Mouse (Mus musculus) cerebellum, adult 9-11 months (tissue): ENCODE results near the gene Mdga1.
"Not testable (repeated sequence)": the region's sequence is repeated elsewhere in the genome, so short reads cannot be mapped to it uniquely, and the experiment has no call there.

Source experiments
- DNase-seq: peaks from one replicate; pipeline ENCODE4 v3.0.0; 2022

Gene Mdga1

DNA sequence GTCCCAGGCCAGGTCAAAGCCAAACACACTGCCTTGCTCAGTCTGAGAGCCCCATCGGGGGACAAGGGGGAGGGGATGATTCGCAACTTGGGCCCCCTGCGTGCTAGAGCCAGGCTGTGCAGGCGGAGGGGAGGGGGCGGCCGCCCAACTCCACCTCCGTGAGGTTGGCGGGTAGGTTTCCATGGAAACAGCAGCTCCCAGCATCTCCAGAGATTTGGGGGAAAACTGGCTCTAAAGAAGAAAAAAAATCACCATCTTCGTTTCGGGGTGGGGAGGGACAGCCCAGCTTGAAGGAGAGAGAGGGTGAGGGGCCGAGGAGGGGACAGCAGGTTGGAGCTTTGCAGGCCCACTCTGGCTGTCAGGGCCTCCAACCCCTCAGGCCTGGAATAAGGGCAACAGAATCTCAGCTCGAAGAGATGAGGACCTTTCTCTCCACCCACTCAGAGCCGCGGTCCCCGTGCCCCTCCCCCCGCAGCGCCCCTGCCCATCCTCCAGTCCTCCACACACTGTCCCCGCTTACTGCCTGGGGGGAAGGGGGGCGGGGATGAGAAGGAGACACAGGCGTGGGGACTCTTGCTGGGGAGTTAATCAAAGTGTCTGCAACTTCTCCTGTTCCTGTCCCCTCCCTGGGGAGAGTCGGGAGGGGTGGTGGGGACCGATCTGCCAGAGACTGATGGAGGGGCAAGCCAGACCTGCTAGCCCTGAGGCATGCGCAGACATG, 174.7 kb downstream of the Mdga1 start:
- no peak for DNase-seq

DNA sequence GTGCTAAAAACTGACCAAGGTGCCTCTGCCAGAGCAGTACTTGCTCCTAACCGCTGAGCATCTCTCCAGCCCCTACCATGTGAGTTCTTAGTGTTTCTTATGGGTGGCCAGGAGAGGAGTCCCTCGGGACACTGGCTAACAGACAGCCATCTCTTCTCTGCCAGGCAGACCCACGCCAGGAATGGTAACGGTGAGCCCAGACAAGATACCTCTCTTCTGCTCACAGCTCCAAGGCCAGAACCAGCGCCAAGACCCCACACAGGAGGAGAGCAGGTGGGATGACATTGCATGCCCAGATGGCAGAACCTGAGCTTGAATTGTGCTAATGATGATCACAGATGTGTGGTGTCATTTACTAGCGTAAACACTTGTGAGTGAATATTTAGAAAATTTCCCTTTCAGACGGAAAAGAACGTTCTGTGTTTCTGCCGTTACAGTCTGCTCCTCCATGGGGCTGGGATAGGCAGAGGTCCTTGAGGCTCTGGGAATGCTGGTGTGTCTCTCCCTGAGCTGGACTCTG, 178.3 kb downstream of the Mdga1 start:
- DNase-seq, result no peak

DNA sequence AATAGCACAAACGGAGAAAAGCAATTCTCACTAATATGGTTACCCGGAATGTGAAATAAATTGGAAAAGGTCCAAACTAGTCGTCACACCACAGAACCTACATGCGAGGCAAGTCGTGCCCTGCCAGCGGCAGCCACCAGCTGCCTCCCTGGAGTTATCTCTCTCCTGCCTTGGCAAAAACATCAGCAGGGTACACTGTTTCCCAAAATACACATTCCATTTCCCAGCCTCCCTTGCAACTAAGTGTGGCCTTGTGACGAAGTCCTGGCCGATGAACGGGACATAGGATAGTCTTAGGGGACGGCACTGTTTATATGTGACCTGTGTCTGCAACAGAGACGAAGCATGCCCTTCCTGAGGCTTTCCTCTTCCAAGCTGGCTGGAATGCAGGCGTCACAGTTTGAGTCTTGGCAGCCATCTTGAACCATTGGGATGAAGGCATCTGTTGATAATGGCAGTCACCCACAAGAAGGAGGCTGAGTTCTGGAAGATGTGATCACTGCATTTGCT, 179.6 kb downstream of the Mdga1 start:
- DNase-seq, result peak; percentile 77

DNA sequence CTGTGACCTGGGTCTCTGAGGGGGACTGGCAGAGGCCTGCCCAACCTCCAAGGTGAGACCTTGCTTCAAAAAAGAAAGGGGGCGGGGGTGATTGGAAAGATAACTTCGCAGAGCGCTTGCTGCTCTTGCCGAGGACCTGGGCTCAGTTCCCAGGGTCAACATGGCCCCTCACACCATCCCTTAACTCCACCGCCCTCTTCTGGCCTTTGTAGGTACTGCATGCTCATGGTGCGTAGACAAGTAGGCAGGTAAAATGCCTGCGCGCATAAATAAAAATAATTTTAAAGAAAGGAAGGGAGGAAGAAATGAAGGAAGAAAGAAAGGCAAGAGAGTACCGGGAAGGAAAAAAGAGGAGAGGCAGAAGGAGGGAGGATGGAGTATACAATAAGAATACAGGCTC, 180.2 kb downstream of the Mdga1 start:
- DNase-seq, result no peak

DNA sequence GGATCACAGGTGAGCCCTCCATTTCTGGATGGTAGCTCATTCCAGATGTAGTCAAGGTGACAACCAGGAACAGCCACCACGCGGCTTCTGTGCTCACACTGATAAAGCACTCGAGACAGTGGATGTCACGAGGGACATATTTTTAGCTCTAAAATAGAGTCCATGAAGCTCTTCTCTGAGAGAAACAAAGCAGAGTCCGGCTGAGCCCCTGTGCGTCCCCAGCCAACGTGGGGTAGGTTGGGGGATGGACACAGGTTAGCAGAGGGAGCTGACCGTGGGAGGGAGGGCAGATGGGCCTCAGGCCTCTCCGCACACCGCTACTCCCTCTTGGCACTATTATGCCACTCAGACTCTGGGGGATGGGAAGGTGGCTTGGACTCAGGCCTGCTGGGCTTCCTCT, 181.3 kb downstream of the Mdga1 start:
- no peak for DNase-seq

DNA sequence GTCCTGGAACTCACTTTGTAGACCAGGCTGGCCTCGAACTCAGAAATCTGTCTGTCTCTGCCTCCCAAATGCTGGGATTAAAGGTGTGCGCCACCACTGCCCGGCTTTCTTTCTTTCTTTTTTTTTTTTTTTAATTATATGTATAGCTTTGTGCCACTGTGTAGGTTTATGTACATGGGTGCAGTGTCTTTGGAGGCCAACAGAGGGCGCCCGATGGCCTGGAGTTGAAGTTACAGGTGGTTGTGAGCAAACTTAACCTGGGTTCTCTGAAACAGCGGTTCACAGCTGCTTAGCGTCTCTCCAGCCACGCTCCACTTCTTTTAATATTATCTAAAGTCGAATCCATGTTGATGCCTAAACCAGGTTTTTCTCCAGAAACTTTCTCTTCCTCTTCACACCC, 185.1 kb downstream of the Mdga1 start:
- no peak for DNase-seq

DNA sequence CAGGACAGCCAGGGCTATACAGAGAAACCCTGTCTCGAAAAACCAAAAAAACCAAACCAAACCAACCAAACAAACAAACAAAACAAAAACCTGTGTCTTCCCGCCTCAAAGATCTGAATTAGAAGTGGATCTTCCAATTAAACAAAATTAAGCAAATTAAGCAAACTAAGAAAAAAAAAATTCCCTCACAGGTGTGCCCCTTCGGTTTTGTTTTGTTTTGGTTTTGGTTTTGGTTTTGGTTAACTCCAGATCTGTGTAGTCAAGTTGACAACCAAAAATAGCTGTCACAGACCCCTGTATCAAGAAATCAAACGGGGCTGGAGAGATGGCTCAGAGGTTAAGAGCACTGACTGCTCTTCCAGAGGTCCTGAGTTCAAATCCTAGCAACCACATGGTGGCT, 188.4 kb downstream of the Mdga1 start:
- not testable (repeated sequence) for DNase-seq

DNA sequence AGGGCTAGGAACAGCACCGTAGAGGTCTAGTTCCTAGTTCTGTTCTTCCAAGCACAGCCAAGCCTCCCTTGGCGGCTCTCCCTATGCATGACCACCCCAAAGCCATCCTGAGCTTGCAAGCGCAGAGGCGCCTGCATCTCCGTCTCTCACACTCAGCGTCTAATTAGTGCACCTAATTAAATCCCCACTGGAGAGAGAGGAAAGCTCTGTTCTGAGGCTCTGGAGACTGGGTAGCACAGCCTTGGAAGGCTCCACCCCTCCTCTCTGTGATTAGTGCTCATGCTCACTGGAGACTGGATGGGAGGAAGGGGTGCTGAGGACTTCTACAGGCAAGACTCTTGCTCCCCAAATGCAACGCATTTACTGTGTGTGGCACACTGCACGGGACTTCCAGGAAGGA, 191.9 kb downstream of the Mdga1 start:
- DNase-seq, result no peak
